Mouse (Mus musculus): ENCODE measurements at regions not wholly inside any gene's neighbourhood (a gene's known extent, or its start where the extent isn't known, plus 50 kb on each side); places are given as distances from the start of the nearest gene placed in this dataset.

GRCm38 (mm10) chr3:52554490-52554889 lies 286.4 kb downstream of the Foxo1 start:
- DNase-seq (ENCODE audit: low read depth) = no peak
- TF ChIP-seq POLR2A (IDR thresholded peaks at IDR 0.05; ENCODE audit: borderline replicate concordance, extremely low read depth, insufficient read depth, insufficient read length, poor library complexity, severe bottlenecking) (no peak), CTCF (IDR thresholded peaks at IDR 0.05; ENCODE audit: borderline replicate concordance, extremely low read depth, insufficient read depth, insufficient read length) (no peak)

GRCm38 (mm10) chr3:52548201-52548893 lies 280.2 kb downstream of the Foxo1 start:
- TF ChIP-seq POLR2A (IDR thresholded peaks at IDR 0.05; ENCODE audit: borderline replicate concordance, extremely low read depth, insufficient read depth, insufficient read length, poor library complexity, severe bottlenecking) = no peak
- TF ChIP-seq CTCF (IDR thresholded peaks at IDR 0.05; ENCODE audit: borderline replicate concordance, extremely low read depth, insufficient read depth, insufficient read length) = no peak
- peak; percentile 18 for DNase-seq (ENCODE audit: low read depth)

- TF ChIP-seq CTCF (IDR thresholded peaks at IDR 0.05; ENCODE audit: borderline replicate concordance, extremely low read depth, insufficient read depth, insufficient read length) = no peak
- no peak for TF ChIP-seq POLR2A (IDR thresholded peaks at IDR 0.05; ENCODE audit: borderline replicate concordance, extremely low read depth, insufficient read depth, insufficient read length, poor library complexity, severe bottlenecking)
- DNase-seq (ENCODE audit: low read depth) = no peak
Measured at GRCm38 (mm10) chr3:52546035-52546434, 277.9 kb downstream of the Foxo1 start.

GRCm38 (mm10) chr3:52543006-52543405 lies 274.9 kb downstream of the Foxo1 start:
- no peak for DNase-seq (ENCODE audit: low read depth)
- TF ChIP-seq POLR2A (IDR thresholded peaks at IDR 0.05; ENCODE audit: borderline replicate concordance, extremely low read depth, insufficient read depth, insufficient read length, poor library complexity, severe bottlenecking) = no peak

GRCm38 (mm10) chr3:52540862-52541380 lies 272.8 kb downstream of the Foxo1 start:
- TF ChIP-seq CTCF (IDR thresholded peaks at IDR 0.05; ENCODE audit: borderline replicate concordance, extremely low read depth, insufficient read depth, insufficient read length) = no peak
- no peak for TF ChIP-seq POLR2A (IDR thresholded peaks at IDR 0.05; ENCODE audit: borderline replicate concordance, extremely low read depth, insufficient read depth, insufficient read length, poor library complexity, severe bottlenecking)
- DNase-seq (ENCODE audit: low read depth) = peak; percentile 5

- TF ChIP-seq POLR2A (IDR thresholded peaks at IDR 0.05; ENCODE audit: borderline replicate concordance, extremely low read depth, insufficient read depth, insufficient read length, poor library complexity, severe bottlenecking) (no peak), CTCF (IDR thresholded peaks at IDR 0.05; ENCODE audit: borderline replicate concordance, extremely low read depth, insufficient read depth, insufficient read length) (no peak)
- DNase-seq (ENCODE audit: low read depth) = peak; percentile 3
Measured at GRCm38 (mm10) chr3:52539813-52540378, 271.8 kb downstream of the Foxo1 start.

GRCm38 (mm10) chr3:52538306-52538705 lies 270.2 kb downstream of the Foxo1 start:
- TF ChIP-seq CTCF (IDR thresholded peaks at IDR 0.05; ENCODE audit: borderline replicate concordance, extremely low read depth, insufficient read depth, insufficient read length) = no peak
- TF ChIP-seq POLR2A (IDR thresholded peaks at IDR 0.05; ENCODE audit: borderline replicate concordance, extremely low read depth, insufficient read depth, insufficient read length, poor library complexity, severe bottlenecking) = no peak
- DNase-seq (ENCODE audit: low read depth) = no peak

- no peak for DNase-seq (ENCODE audit: low read depth)
- no peak for TF ChIP-seq CTCF (IDR thresholded peaks at IDR 0.05; ENCODE audit: borderline replicate concordance, extremely low read depth, insufficient read depth, insufficient read length)
- TF ChIP-seq POLR2A (IDR thresholded peaks at IDR 0.05; ENCODE audit: borderline replicate concordance, extremely low read depth, insufficient read depth, insufficient read length, poor library complexity, severe bottlenecking) = no peak
Measured at GRCm38 (mm10) chr3:52537362-52537911, 269.3 kb downstream of the Foxo1 start.

GRCm38 (mm10) chr3:52535411-52536021 lies 267.4 kb downstream of the Foxo1 start:
- peak; percentile 67 for DNase-seq (ENCODE audit: low read depth)
- TF ChIP-seq POLR2A (IDR thresholded peaks at IDR 0.05; ENCODE audit: borderline replicate concordance, extremely low read depth, insufficient read depth, insufficient read length, poor library complexity, severe bottlenecking) (no peak), CTCF (IDR thresholded peaks at IDR 0.05; ENCODE audit: borderline replicate concordance, extremely low read depth, insufficient read depth, insufficient read length) (no peak)

GRCm38 (mm10) chr3:52534118-52534517 lies 266.0 kb downstream of the Foxo1 start:
- no peak for DNase-seq (ENCODE audit: low read depth)
- TF ChIP-seq CTCF (IDR thresholded peaks at IDR 0.05; ENCODE audit: borderline replicate concordance, extremely low read depth, insufficient read depth, insufficient read length) = no peak
- TF ChIP-seq POLR2A (IDR thresholded peaks at IDR 0.05; ENCODE audit: borderline replicate concordance, extremely low read depth, insufficient read depth, insufficient read length, poor library complexity, severe bottlenecking) = no peak

GRCm38 (mm10) chr3:52531686-52532351 lies 263.7 kb downstream of the Foxo1 start:
- DNase-seq (ENCODE audit: low read depth) = no peak
- TF ChIP-seq POLR2A (IDR thresholded peaks at IDR 0.05; ENCODE audit: borderline replicate concordance, extremely low read depth, insufficient read depth, insufficient read length, poor library complexity, severe bottlenecking) (no peak), CTCF (IDR thresholded peaks at IDR 0.05; ENCODE audit: borderline replicate concordance, extremely low read depth, insufficient read depth, insufficient read length) (no peak)
